Comparison of ENCODE assay signal across 11 mouse cellular contexts in genomic region chr6:146436916-146437496, GRCm38 (mm10).
DNase-seq lines count a peak whose midpoint lies in the region; ATAC-seq and TF ChIP-seq lines count a peak whose summit lies in the region.
"Had no signal": no experiment of that assay in that cellular context is flagged by ENCODE, and none has a peak within 500 bp of the region (broad histone marks: within the 10 kb centered on the region; RNA-seq: fewer than 3 reads in every experiment).

No protein-coding gene starts in this region.

- no peak overlapping the region for H3K4me3 ChIP-seq in lung, embryonic 14.5 days (ENCODE audit: low read depth, low read length)
- no peak overlapping the region for H3K4me3 ChIP-seq in hindbrain, postnatal 0 days (ENCODE audit: low read length)
- no peak overlapping the region for H3K4me3 ChIP-seq in myocyte
- H3K4me3 ChIP-seq: heart, embryonic 12.5 days had no signal

- H3ac ChIP-seq in myocyte (ENCODE audit: control insufficient read depth, insufficient read length), result no peak overlapping the region

- H3K9ac ChIP-seq in lung, embryonic 14.5 days, result no peak overlapping the region
- no peak overlapping the region for H3K9ac ChIP-seq in hindbrain, postnatal 0 days (replicated peaks; ENCODE audit: low read length)
- H3K9ac ChIP-seq: heart, embryonic 12.5 days; liver, postnatal 0 days had no signal

- H3K36me3 ChIP-seq in lung, embryonic 14.5 days (ENCODE audit: insufficient read depth), result no peaks in the 10 kb centered on the region
- no peaks in the 10 kb centered on the region for H3K36me3 ChIP-seq in hindbrain, postnatal 0 days (ENCODE audit: insufficient read depth, low read length)
- no peaks in the 10 kb centered on the region for H3K36me3 ChIP-seq in myocyte (ENCODE audit: control insufficient read depth, insufficient read depth)
- H3K36me3 ChIP-seq: heart, embryonic 12.5 days had no signal

- H3K27ac ChIP-seq in lung, embryonic 14.5 days (ENCODE audit: low read depth), result no peak overlapping the region
- no peak overlapping the region for H3K27ac ChIP-seq in hindbrain, postnatal 0 days

- no peak overlapping the region for H3K4me2 ChIP-seq in lung, embryonic 14.5 days
- no peak overlapping the region for H3K4me2 ChIP-seq in hindbrain, postnatal 0 days (ENCODE audit: low read depth, low read length)
- H3K4me2 ChIP-seq in myocyte (ENCODE audit: low read depth), result no peak overlapping the region
- H3K4me2 ChIP-seq: heart, embryonic 12.5 days had no signal

- H3K9me3 ChIP-seq in lung, embryonic 14.5 days (ENCODE audit: low read depth, low read length), result no peaks in the 10 kb centered on the region
- no peaks in the 10 kb centered on the region for H3K9me3 ChIP-seq in hindbrain, postnatal 0 days (ENCODE audit: low read length)

- 51% methylated on average over 12 of the region's 12 CpGs for WGBS in lung, embryonic 14.5 days
- WGBS in hindbrain, postnatal 0 days, result 53% methylated on average over 12 of the region's 12 CpGs

- no peak for TF ChIP-seq POLR2A in myocyte (IDR thresholded peaks at IDR 0.05; ENCODE audit: insufficient read length, low read depth)

- peak; percentile 63 for DNase-seq in lung, embryonic 14.5 days
- no peak for DNase-seq in lung, postnatal 14 days
- peak; percentile 35 for DNase-seq in embryo, embryonic 10.5 days (ENCODE audit: low spot score)
- no peak for DNase-seq in hindbrain, postnatal 0 days (ENCODE audit: low spot score)
- no peak for DNase-seq in gastrocnemius, postnatal 25 days
- DNase-seq in lung, postnatal 10 days, result no peak
- DNase-seq: cerebellum, postnatal 14 days; liver, postnatal 0 days; thymus, postnatal 4 days had no signal

- no peaks in the 10 kb centered on the region for H3K79me2 ChIP-seq in myocyte (ENCODE audit: control insufficient read depth, insufficient read depth)

- TF ChIP-seq CTCF in lung, embryonic 14.5 days (IDR thresholded peaks at IDR 0.05; ENCODE audit: low read depth), result no peak
- no peak for TF ChIP-seq CTCF in hindbrain, postnatal 0 days (IDR thresholded peaks at IDR 0.05; ENCODE audit: low read depth)

- no peaks in the 10 kb centered on the region for H3K4me1 ChIP-seq in lung, embryonic 14.5 days (ENCODE audit: insufficient read depth)
- no peaks in the 10 kb centered on the region for H3K4me1 ChIP-seq in hindbrain, postnatal 0 days (ENCODE audit: insufficient read depth, low read length)

- no peak for ATAC-seq in lung, embryonic 14.5 days (ENCODE audit: insufficient read depth)
- ATAC-seq in hindbrain, postnatal 0 days, result peak; percentile 40; the same call in 1 of the 2 replicates
- ATAC-seq: liver, postnatal 0 days had no signal

- no peaks in the 10 kb centered on the region for H3K27me3 ChIP-seq in lung, embryonic 14.5 days (ENCODE audit: insufficient read depth, low read length)
- H3K27me3 ChIP-seq in hindbrain, postnatal 0 days (ENCODE audit: insufficient read depth, low read length), result no peaks in the 10 kb centered on the region
- H3K27me3 ChIP-seq in myocyte (ENCODE audit: control insufficient read depth, insufficient read depth, insufficient read length), result no peaks in the 10 kb centered on the region
- H3K27me3 ChIP-seq: heart, embryonic 12.5 days had no signal

TF ChIP-seq in myocyte, 11 proteins besides CTCF, POLR2A, EP300 and RAD21:
- TF ChIP-seq REST (IDR thresholded peaks at IDR 0.05; ENCODE audit: insufficient read depth, insufficient read length) (peak; percentile 30), USF1 (IDR thresholded peaks at IDR 0.05; ENCODE audit: low read depth) (no peak), E2F4 (IDR thresholded peaks at IDR 0.05; ENCODE audit: insufficient read depth) (no peak), CEBPB (IDR thresholded peaks at IDR 0.05; ENCODE audit: insufficient read depth, poor library complexity, severe bottlenecking) (no peak)
TF ChIP-seq in myocyte: peak in this region for 1.

Comparison
In these comparisons a context has a peak if more than half of its experiments do, and no peak if none do; other contexts are left out.
1. DNase-seq: peak in lung, embryonic 14.5 days (single experiment) and embryo, embryonic 10.5 days (single experiment); none in lung, postnatal 14 days (single experiment), hindbrain, postnatal 0 days (single experiment), gastrocnemius, postnatal 25 days (single experiment) and lung, postnatal 10 days (single experiment).